Mouse (Mus musculus) macrophage (primary cell): ENCODE measurements around the gene Cpne2. TPM values are rescaled to one million over a fixed set of nuclear protein-coding genes. Genes with fewer than 3 reads are reported as not detected.

ENCODE experiments used
- H3K27ac ChIP-seq: fragments of 350-480 bp; formaldehyde crosslinking; 2 replicates; pipeline ENCODE4 v1.9.0; 2021
- H3K36me3 ChIP-seq: fragments of 350-480 bp; formaldehyde crosslinking; 2 replicates; pipeline ENCODE4 v1.9.0; 2021; ENCODE audit errors: inconsistent target
- H3K4me3 ChIP-seq: fragments of 350-480 bp; formaldehyde crosslinking; 2 replicates; pipeline ENCODE4 v1.9.0; 2021; ENCODE audit errors: inconsistent target
- H3K79me2 ChIP-seq: fragments of 350-480 bp; formaldehyde crosslinking; 2 replicates; pipeline ENCODE4 v1.9.0; 2021; ENCODE audit errors: inconsistent target
- WGBS: methylation state at CpG from one replicate; pipeline ENCODE4 v1.1.7; 2026; ENCODE audit warnings: inconsistent platforms; ENCODE audit not compliant: missing documents; 5-methylcytosine and 5-hydroxymethylcytosine counted together
- polyA plus RNA-seq: library from polyadenylated mRNA; stranded (reverse); fragments of 250-400 nt; gene quantifications from 3 replicates; pipeline ENCODE4 v1.2.4, GENCODE M21; 2018; ENCODE audit warnings: inconsistent platforms

The Cpne2 gene
- polyA plus RNA-seq, 1 experiment from 2014 or later, result 64.1 TPM

DNA sequence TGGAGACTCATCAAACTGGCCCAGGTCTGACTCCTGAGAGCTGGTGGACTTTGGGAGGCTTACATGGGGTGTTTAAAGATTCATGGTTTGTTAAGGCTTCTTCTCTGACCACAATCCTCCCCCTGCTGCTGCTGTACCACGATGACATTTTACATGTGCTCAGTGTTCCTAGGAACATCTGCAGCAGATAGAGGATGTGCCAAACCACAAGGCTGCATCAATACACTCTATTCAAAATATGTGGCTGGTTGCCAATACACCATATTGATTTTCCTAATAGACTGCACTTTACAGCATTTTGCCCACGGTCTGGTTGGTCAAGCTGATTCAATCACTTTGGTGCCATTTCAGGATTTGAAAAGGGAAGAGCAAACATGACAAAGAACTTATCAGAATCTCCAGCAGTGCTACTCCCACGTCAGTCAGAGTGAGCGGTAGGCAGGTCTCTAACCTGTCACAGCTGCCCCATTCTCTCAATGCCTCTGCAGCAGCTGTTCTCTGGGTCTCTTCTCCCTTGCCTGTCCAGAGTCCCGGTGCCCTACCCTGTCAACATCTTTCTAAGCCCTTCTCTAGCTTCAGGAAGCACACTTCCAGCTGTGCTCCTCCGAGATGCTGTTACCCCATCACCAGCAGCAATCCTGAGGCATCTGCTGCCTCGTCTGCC lies 49.2 kb downstream of the Cpne2 start:
- Histone ChIP-seq H3K79me2 (no peaks in the 10 kb centered on the region), H3K27ac (no peak overlapping the region), H3K36me3 (peaks cover 80% of the 10 kb centered on the region), H3K4me3 (no peak overlapping the region)
- WGBS, result 79% methylated on average over 7 of the region's 7 CpGs

GRCm38 (mm10) chr8:94582569-94582968 lies 49.8 kb downstream of the Cpne2 start:
- WGBS, result 91% methylated on average over 5 of the region's 6 CpGs
- Histone ChIP-seq H3K27ac (no peak overlapping the region), H3K79me2 (no peaks in the 10 kb centered on the region), H3K36me3 (peaks cover 81% of the 10 kb centered on the region), H3K4me3 (no peak overlapping the region)

GRCm38 (mm10) chr8:94584238-94584817 lies 51.5 kb downstream of the Cpne2 start:
- H3K36me3 ChIP-seq, result peaks cover 82% of the 10 kb centered on the region
- WGBS, result 20% methylated on average over 4 of the region's 4 CpGs

DNA sequence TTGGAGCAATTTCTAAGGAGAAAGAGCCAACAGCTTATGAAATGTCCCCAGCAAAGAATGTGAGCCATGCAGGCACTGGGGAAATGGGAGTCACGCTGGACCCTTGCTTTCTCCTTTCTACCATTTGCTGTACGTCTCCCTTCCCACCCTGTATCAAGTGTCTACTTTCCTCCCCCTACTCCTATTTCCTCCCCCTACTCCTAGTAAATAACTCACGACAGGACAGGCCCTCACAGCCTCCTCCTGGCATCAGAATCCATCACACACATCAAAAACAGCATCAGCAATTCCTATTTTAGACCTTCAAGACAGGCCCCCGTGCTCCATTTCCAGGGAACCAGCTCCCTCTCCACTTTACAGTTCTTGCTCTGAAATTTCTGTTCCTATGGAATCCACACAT lies 58.9 kb downstream of the Cpne2 start:
- H3K79me2 ChIP-seq, result peaks cover 77% of the 10 kb centered on the region
- no peak overlapping the region for H3K27ac ChIP-seq
- WGBS, result 96% methylated on average over 4 of the region's 4 CpGs
- H3K4me3 ChIP-seq, result no peak overlapping the region
- H3K36me3 ChIP-seq, result peaks cover 28% of the 10 kb centered on the region

More at GRCm38 (mm10) chr8:94584238-94584817, 51.5 kb downstream of the Cpne2 start:
- Histone ChIP-seq H3K27ac (no peak overlapping the region), H3K79me2 (peaks cover 4% of the 10 kb centered on the region; the same call in 1 of the 2 replicates), H3K4me3 (no peak overlapping the region)

DNA sequence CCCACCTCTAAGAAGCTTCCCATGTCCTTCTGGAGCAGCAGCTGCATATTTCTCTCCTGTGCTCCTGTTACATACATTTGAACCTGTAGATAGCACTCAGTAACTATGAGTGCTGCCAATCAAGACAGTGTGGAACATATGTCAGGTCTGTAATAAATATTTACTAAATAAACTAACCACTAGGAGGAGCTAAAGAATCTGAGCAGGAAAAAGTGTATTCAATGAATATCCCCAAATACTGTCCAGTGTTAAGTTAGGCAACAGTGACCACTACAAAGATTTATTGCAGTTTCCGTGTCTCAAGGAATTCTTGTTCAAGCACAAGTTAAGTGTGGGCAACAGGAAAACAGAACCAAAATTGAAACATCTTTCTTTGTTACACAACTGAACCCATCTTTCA lies 61.4 kb downstream of the Cpne2 start:
- WGBS, result 24% methylated on average over 1 of the region's 1 CpGs
- H3K27ac ChIP-seq, result no peak overlapping the region

GRCm38 (mm10) chr8:94600478-94600877 lies 67.7 kb downstream of the Cpne2 start:
- Histone ChIP-seq H3K27ac (peak overlapping the region; percentile 12; the same call in 1 of the 2 replicates), H3K79me2 (peaks cover 95% of the 10 kb centered on the region), H3K4me3 (peak overlapping the region; percentile 98), H3K36me3 (no peaks in the 10 kb centered on the region)
- 17% methylated on average over 5 of the region's 5 CpGs for WGBS

More for the DNA sequence above, 61.4 kb downstream of the Cpne2 start:
- H3K36me3 ChIP-seq, result peaks cover 2% of the 10 kb centered on the region
- peaks cover 99% of the 10 kb centered on the region for H3K79me2 ChIP-seq
- H3K4me3 ChIP-seq, result no peak overlapping the region

DNA sequence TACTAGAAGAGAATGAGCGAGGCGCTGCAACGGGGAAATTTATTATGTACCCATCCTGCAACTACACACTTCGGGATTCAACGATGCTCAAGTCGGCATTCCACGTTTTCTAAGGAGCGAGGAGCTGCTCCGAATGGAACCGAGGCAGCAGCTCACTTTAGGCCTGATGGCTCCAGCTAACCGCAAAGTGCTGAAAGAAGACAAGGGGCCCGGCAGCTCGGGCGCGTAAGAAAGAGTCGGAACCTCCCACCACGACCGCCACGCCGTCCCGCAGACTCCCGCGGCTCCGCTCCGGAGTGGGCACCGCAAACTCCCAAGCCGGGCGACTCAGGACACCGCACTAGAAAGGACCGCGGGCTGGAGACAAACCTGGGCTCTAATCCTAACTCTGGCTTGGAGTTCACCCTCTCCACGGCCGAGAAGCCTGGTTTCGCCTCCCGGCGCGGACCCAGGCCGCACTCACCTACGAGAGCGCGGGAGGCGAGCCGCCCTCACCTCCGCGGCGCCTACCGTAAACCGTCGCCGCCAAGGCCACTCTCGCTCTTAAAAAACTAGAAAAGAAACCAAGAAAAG lies 68.3 kb downstream of the Cpne2 start:
- Histone ChIP-seq H3K27ac (peak overlapping the region; percentile 12; the same call in 1 of the 2 replicates), H3K36me3 (no peaks in the 10 kb centered on the region), H3K79me2 (peaks cover 95% of the 10 kb centered on the region), H3K4me3 (peak overlapping the region; percentile 98)
- 0% methylated on average over 50 of the region's 51 CpGs for WGBS

DNA sequence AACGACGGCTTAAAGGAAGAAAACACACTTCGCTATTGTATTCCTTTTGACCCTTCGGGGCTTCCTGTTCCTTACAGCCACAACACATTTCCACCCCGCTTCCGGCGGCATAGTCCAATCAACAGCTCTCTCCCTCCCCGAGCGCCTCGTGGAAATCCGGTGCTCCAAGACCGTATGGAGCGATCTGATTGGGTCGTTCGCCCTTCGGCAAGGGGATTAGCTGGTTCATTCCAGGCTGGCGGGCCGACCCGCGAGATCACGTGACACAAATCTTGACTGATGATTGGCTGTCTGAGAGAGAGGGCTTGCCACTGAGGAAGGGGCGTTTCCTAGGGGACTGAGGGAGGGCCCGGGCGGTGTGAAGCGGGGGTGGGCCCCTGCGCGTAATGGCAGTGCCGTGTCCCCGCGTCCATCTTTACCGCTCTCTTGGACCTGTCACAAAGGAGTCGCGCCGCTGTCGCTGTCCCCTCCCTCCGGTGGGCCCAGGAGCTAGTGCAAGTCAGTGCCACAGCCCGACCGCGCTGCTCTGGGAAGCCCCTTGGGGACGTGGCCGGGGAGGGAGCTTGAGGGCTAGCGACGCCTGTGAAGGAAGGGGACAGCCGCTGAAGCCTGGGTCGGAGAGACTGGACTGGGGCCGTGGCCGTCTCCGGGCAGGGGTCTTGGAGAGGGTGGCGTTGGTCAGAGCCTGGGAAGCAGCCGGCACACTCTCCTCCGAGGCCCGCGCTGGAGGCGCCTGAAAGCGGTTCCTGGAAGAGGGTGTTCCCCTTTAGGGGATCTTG lies 69.0 kb downstream of the Cpne2 start, which contains the start of the genes Rspry1 and Fam192a:
Gene Rspry1, plus strand, starts transcription at position 331 of the 779 bp plus-strand sequence.
Gene Fam192a, minus strand, starts transcription at position 391 of the 779 bp plus-strand sequence.
- Histone ChIP-seq H3K4me3 (peak within 1 kb of the TSS; percentile 98), H3K36me3 (no peaks in the 10 kb centered on the region), H3K27ac (peak within 1 kb of the TSS; percentile 52), H3K79me2 (peaks cover 95% of the 10 kb centered on the region)
- WGBS, result 1% methylated on average over 53 of the region's 55 CpGs

- H3K79me2 ChIP-seq, result peaks cover 95% of the 10 kb centered on the region
- H3K27ac ChIP-seq, result peak overlapping the region; percentile 52
- H3K36me3 ChIP-seq, result no peaks in the 10 kb centered on the region
- H3K4me3 ChIP-seq, result peak overlapping the region; percentile 98
- 2% methylated on average over 28 of the region's 31 CpGs for WGBS
These were observed 69.8 kb downstream of the Cpne2 start for GRCm38 (mm10) chr8:94602471-94603131.

- Histone ChIP-seq H3K36me3 (no peaks in the 10 kb centered on the region), H3K4me3 (no peak overlapping the region), H3K79me2 (peaks cover 95% of the 10 kb centered on the region), H3K27ac (no peak overlapping the region)
- WGBS, result 88% methylated on average over 2 of the region's 2 CpGs
These were observed 71.2 kb downstream of the Cpne2 start for GRCm38 (mm10) chr8:94604030-94604429.

DNA sequence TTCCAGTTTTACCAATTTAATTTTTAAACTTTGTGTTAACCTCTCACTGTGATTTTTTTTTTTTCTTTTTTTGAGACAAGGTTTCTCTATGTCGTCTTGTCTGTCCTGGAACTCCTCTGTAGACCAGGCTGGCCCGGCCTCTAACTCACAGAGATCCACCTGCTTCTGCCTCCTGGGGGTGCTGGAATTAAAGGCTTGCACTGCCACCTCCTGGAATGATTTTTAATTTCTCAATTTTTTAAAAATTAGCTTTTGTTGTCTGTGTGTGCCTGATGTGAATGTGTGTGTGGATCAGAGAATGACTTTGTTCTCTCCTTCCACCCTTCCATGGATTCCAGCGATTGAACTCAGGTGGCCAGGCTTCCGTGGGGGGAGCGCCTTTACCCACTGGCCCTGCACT lies 74.3 kb downstream of the Cpne2 start:
- H3K79me2 ChIP-seq, result peaks cover 100% of the 10 kb centered on the region
- no peak overlapping the region for H3K27ac ChIP-seq
- H3K4me3 ChIP-seq, result no peak overlapping the region
- WGBS, result 91% methylated on average over 4 of the region's 5 CpGs
- no peaks in the 10 kb centered on the region for H3K36me3 ChIP-seq
